Mouse (Mus musculus) myocyte (in vitro differentiated cells): ENCODE measurements around the gene Mesd.

Experiments used
- E2F4 ChIP-seq: IDR thresholded peaks from one replicate; pipeline ENCODE4 v1.6.1; 2011; ENCODE audit warnings: mild to moderate bottlenecking, control low read depth, moderate library complexity; ENCODE audit not compliant: insufficient read depth
- MAX ChIP-seq: IDR thresholded peaks from one replicate; pipeline ENCODE4 v1.6.1; 2011; ENCODE audit warnings: low read depth, mild to moderate bottlenecking, control low read depth
- MYOD1 ChIP-seq, 3 experiments: IDR thresholded peaks; one replicate each; pipeline ENCODE4 v1.6.1; 2011; ENCODE audit warnings: control low read depth in 2 of 3, low read depth in 2 of 3, mild to moderate bottlenecking in 2 of 3, moderate library complexity in 1 of 3; ENCODE audit not compliant: insufficient read length in 2 of 3, control insufficient read depth in 1 of 3
- MYOG ChIP-seq, 3 experiments: IDR thresholded peaks; one replicate each; pipeline ENCODE4 v1.6.1; 2011; ENCODE audit warnings: control low read depth in 2 of 3, low read depth in 2 of 3, mild to moderate bottlenecking in 2 of 3; ENCODE audit not compliant: insufficient read length in 2 of 3, control insufficient read depth in 1 of 3, insufficient read depth in 1 of 3
- POLR2A ChIP-seq: IDR thresholded peaks from one replicate; pipeline ENCODE4 v1.6.1; 2011; ENCODE audit warnings: low read depth, mild to moderate bottlenecking, control low read depth, moderate library complexity; ENCODE audit not compliant: insufficient read length
- POLR2AphosphoS2 ChIP-seq: IDR thresholded peaks from one replicate; pipeline ENCODE4 v1.6.1; 2011; ENCODE audit warnings: low read depth, control low read depth; ENCODE audit not compliant: insufficient read length
- REST ChIP-seq: IDR thresholded peaks from one replicate; pipeline ENCODE4 v1.6.1; 2011; ENCODE audit warnings: mild to moderate bottlenecking, control low read depth, moderate library complexity; ENCODE audit not compliant: insufficient read depth, insufficient read length
- SRF ChIP-seq: IDR thresholded peaks from one replicate; pipeline ENCODE4 v1.6.1; 2011; ENCODE audit warnings: low read depth; ENCODE audit not compliant: control insufficient read depth, insufficient read length
- TCF12 ChIP-seq: IDR thresholded peaks from one replicate; pipeline ENCODE4 v1.6.1; 2011; ENCODE audit warnings: mild to moderate bottlenecking, control low read depth; ENCODE audit not compliant: poor library complexity, insufficient read depth, severe bottlenecking
- TCF3 ChIP-seq: IDR thresholded peaks from one replicate; pipeline ENCODE4 v1.6.1; 2011; ENCODE audit warnings: low read depth, control low read depth; ENCODE audit not compliant: insufficient read length
- USF1 ChIP-seq: IDR thresholded peaks from one replicate; pipeline ENCODE4 v1.6.1; 2011; ENCODE audit warnings: low read depth, mild to moderate bottlenecking, control low read depth, moderate library complexity

DNA sequence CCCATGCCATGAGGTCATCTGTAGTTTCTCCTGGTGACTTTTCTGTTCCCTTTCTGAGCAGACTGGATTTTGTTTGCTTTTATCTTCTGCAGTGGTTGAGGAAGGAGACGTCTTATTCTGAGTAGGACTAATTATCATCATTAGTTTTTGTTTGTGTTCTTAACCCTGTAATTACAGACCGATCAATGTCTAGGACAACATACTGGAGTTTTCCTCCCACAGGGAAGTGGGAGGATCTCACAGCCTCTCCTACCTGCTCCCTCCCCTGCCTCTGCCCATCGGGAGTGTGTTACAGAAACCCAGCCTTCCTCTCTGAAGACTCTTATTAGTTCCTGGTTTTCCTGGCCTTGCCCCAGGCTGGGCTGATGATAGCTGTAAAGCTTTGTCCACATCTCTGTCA lies 37.4 kb downstream of the Mesd start:
- TF ChIP-seq POLR2A (no peak), MAX (no peak), POLR2AphosphoS2 (no peak), REST (no peak), TCF12 (no peak), SRF (no peak), USF1 (no peak), E2F4 (no peak), TCF3 (no peak), MYOD1 (IDR thresholded peaks at IDR 0.05; ENCODE audit: control insufficient read depth in 1 of 3, insufficient read length in 2 of 3, low read depth in 2 of 3) (no peak), MYOG (IDR thresholded peaks at IDR 0.05; ENCODE audit: control insufficient read depth in 1 of 3, insufficient read depth in 1 of 3, insufficient read length in 2 of 3, low read depth in 2 of 3) (no peak)
